Mouse (Mus musculus): ENCODE data around the gene Hspa1l.

- TF ChIP-seq CTCF (IDR thresholded peaks at IDR 0.05; ENCODE audit: insufficient read depth, low read depth, low read length): no peak
- no peak for TF ChIP-seq POLR2A (IDR thresholded peaks at IDR 0.05; ENCODE audit: insufficient read depth, low read depth, low read length)
Measured at GRCm38 (mm10) chr17:34946486-34947140, 25.9 kb upstream of the Hspa1l start.
